Mouse (Mus musculus): ENCODE results near the gene Gm17657. TPM values are rescaled to one million over a fixed set of nuclear protein-coding genes. Genes with fewer than 3 reads are reported as not detected.

Gm17657 gene
- polyA plus RNA-seq, 1 experiment, result 2.4 TPM

DNA sequence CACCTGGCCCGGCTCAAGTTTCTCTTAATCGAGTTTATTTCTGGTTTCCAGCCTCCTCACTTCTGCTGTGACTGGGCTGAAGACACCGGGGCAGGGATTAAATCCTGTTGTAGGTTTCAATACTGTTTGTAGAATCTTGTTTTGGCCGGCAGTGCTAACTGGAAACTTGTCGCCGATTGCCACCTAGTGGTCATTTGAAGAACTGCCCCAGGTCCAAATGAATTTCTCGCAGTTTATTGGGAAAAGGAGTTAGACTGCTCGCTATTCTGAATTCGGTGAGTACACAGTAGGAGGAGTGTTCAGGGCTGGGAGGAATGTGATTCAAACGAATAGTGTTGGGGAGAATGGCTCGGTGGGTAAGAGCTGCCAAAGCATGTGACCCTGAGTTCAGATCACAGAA, 35.0 kb downstream of the Gm17657 start:
- H3K4me3 ChIP-seq (ENCODE audit: low read depth, low read length), result no peak overlapping the region
- H3K27ac ChIP-seq (ENCODE audit: insufficient read depth, low read length), result no peak overlapping the region
- no peaks in the 10 kb centered on the region for H3K36me3 ChIP-seq (ENCODE audit: control insufficient read depth, insufficient read depth, low read length, poor library complexity, severe bottlenecking)
- no peak overlapping the region for H3K9ac ChIP-seq (ENCODE audit: low read depth, poor library complexity, severe bottlenecking)
- no peaks in the 10 kb centered on the region for H3K27me3 ChIP-seq (ENCODE audit: control insufficient read depth, insufficient read depth, low read length, poor library complexity, severe bottlenecking)
- H3K9me3 ChIP-seq (replicated peaks; ENCODE audit: control insufficient read depth, insufficient read depth, low read length, poor library complexity, severe bottlenecking), result no peaks in the 10 kb centered on the region
- H3K4me1 ChIP-seq (ENCODE audit: control insufficient read depth, insufficient read depth, low read length), result peaks cover 8% of the 10 kb centered on the region
- TF ChIP-seq CTCF (IDR thresholded peaks at IDR 0.05; ENCODE audit: low read depth, low read length) (peak; percentile 65), EP300 (IDR thresholded peaks at IDR 0.05; ENCODE audit: insufficient read depth, low read depth, low read length) (no peak), POLR2A (IDR thresholded peaks at IDR 0.05; ENCODE audit: insufficient read depth, low read length) (no peak)

DNA sequence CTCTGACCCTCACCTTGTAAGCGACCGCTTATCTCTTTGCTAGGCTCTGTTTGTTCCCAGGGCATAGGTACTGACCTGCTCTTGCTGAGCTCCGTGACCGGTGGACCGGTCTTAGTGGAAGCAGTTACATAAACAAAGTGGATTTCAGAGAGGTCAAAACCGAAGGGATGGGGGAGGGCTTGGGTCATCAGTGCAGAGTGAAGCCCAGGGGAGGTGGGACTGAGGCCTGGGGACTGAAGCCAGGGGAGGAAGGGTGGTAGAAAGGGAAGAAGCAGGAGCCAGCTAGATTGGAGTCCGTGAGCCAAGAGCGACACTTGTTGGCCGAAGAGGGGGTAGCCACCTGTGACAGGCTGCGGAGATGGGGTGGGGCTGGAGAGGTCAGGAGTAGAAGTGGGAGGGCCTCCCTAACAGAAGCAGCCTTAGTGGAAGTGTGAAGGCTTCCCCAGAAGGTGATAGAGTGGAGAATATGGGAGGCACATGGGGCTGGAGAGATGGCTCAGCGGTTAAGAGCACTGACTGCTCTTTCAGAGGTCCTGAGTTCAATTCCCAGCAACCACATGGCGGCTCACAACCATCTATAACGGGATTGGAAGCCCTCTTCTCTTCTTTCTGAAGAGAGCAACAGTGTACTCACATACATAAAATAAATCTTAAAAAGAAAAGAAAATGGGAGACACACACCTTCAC, 36.3 kb downstream of the Gm17657 start:
- TF ChIP-seq EP300 (IDR thresholded peaks at IDR 0.05; ENCODE audit: insufficient read depth, low read depth, low read length) (peak; percentile 59; the same call in 1 of the 2 replicates), CTCF (IDR thresholded peaks at IDR 0.05; ENCODE audit: low read depth, low read length) (peak; percentile 91), POLR2A (IDR thresholded peaks at IDR 0.05; ENCODE audit: insufficient read depth, low read length) (no peak)
- Histone ChIP-seq H3K9me3 (replicated peaks; ENCODE audit: control insufficient read depth, insufficient read depth, low read length, poor library complexity, severe bottlenecking) (no peaks in the 10 kb centered on the region), H3K27me3 (ENCODE audit: control insufficient read depth, insufficient read depth, low read length, poor library complexity, severe bottlenecking) (no peaks in the 10 kb centered on the region), H3K27ac (ENCODE audit: insufficient read depth, low read length) (no peak overlapping the region), H3K36me3 (ENCODE audit: control insufficient read depth, insufficient read depth, low read length, poor library complexity, severe bottlenecking) (no peaks in the 10 kb centered on the region), H3K9ac (ENCODE audit: low read depth, poor library complexity, severe bottlenecking) (no peak overlapping the region), H3K4me1 (ENCODE audit: control insufficient read depth, insufficient read depth, low read length) (peaks cover 8% of the 10 kb centered on the region), H3K4me3 (ENCODE audit: low read depth, low read length) (no peak overlapping the region)

DNA sequence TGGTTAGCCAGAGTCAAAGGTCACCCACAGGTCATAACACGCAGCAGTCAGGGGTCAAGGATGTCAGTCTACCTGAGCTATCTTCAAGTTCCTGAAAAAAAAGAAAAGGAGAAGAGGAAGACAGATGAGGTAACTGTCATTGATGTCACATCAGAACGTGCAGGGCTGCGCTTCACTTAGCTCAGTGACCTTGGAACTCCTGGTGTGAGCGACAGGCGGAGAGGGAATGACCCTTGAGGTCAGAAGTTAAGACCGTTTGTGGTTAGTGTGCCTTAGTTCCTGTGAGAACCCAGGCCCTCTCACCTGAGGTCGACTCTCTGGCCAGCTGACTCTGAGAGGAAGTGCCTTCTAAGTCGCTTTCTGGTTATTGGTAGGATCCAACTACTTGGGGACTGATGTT, 38.7 kb downstream of the Gm17657 start:
- no peaks in the 10 kb centered on the region for H3K36me3 ChIP-seq (ENCODE audit: control insufficient read depth, insufficient read depth, low read length, poor library complexity, severe bottlenecking)
- H3K27ac ChIP-seq (ENCODE audit: insufficient read depth, low read length), result no peak overlapping the region
- peaks cover 5% of the 10 kb centered on the region for H3K4me1 ChIP-seq (ENCODE audit: control insufficient read depth, insufficient read depth, low read length)
- no peak overlapping the region for H3K9ac ChIP-seq (ENCODE audit: low read depth, poor library complexity, severe bottlenecking)
- no peak for TF ChIP-seq POLR2A (IDR thresholded peaks at IDR 0.05; ENCODE audit: insufficient read depth, low read length)
- no peak for TF ChIP-seq CTCF (IDR thresholded peaks at IDR 0.05; ENCODE audit: low read depth, low read length)
- TF ChIP-seq EP300 (IDR thresholded peaks at IDR 0.05; ENCODE audit: insufficient read depth, low read depth, low read length), result no peak
- H3K9me3 ChIP-seq (replicated peaks; ENCODE audit: control insufficient read depth, insufficient read depth, low read length, poor library complexity, severe bottlenecking), result no peaks in the 10 kb centered on the region
- no peaks in the 10 kb centered on the region for H3K27me3 ChIP-seq (ENCODE audit: control insufficient read depth, insufficient read depth, low read length, poor library complexity, severe bottlenecking)
- no peak overlapping the region for H3K4me3 ChIP-seq (ENCODE audit: low read depth, low read length)

DNA sequence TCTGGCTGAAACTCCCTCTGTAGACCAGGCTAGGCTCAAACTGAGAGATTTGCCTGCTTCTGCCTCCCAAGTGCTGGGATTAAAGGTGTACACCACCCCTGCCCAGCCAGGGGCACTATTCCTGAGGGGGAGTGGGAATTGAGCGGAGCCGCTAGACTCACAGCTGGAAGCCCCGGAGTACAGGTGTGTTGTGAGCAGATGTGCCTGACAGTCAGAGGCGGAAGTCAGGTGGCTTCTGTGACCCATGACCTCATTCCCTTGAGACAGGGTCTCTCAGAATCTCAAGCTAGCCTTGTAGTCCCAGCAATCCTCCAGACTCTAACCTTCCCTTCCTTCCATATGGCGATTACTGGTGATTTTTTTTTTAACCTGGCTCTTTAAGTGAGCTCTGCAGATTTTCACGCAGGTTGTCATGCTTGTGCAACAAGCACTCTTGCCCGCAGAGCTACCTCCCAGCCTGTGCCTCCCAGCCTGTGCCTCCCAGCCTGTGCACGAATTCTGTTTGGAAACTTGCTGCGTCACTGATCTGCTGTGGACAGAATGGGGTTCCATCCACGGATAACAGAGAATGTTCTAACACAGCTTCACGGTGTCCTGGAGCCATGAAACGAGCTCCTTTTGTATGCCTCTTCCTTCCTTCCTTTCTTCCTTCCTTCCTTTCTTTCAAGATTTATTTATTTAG, 40.4 kb downstream of the Gm17657 start:
- H3K4me1 ChIP-seq (ENCODE audit: control insufficient read depth, insufficient read depth, low read length), result peaks cover 5% of the 10 kb centered on the region
- H3K27ac ChIP-seq (ENCODE audit: insufficient read depth, low read length), result no peak overlapping the region
- TF ChIP-seq EP300 (IDR thresholded peaks at IDR 0.05; ENCODE audit: insufficient read depth, low read depth, low read length) (0 out of 2 replicates have a peak, but pooled peaks have one; percentile 40), POLR2A (IDR thresholded peaks at IDR 0.05; ENCODE audit: insufficient read depth, low read length) (no peak)
- H3K27me3 ChIP-seq (ENCODE audit: control insufficient read depth, insufficient read depth, low read length, poor library complexity, severe bottlenecking), result no peaks in the 10 kb centered on the region
- H3K9ac ChIP-seq (ENCODE audit: low read depth, poor library complexity, severe bottlenecking), result no peak overlapping the region
- H3K4me3 ChIP-seq (ENCODE audit: low read depth, low read length), result no peak overlapping the region
- H3K9me3 ChIP-seq (replicated peaks; ENCODE audit: control insufficient read depth, insufficient read depth, low read length, poor library complexity, severe bottlenecking), result no peaks in the 10 kb centered on the region
- no peaks in the 10 kb centered on the region for H3K36me3 ChIP-seq (ENCODE audit: control insufficient read depth, insufficient read depth, low read length, poor library complexity, severe bottlenecking)

DNA sequence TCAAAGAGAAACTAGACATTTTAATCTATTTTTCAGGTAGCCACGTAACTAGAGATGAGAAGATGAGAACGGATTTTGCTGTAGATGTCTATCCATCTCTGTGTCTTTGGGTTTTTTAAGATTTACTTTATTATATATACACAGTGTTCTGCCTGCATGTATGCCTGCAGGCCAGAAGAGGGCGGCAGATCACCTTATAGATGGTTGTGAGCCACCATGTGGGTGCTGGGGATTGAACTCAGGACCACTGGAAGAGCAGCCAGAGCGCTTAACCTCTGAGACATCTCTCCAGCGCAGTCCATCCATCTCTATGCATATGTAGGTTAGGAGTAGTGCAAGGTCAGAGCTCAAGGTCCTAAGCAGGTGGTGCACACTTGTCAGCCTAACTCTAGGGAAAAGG, 45.7 kb downstream of the Gm17657 start:
- Histone ChIP-seq H3K36me3 (ENCODE audit: control insufficient read depth, insufficient read depth, low read length, poor library complexity, severe bottlenecking) (no peaks in the 10 kb centered on the region), H3K9ac (ENCODE audit: low read depth, poor library complexity, severe bottlenecking) (no peak overlapping the region), H3K27ac (ENCODE audit: insufficient read depth, low read length) (no peak overlapping the region), H3K27me3 (ENCODE audit: control insufficient read depth, insufficient read depth, low read length, poor library complexity, severe bottlenecking) (no peaks in the 10 kb centered on the region), H3K4me1 (ENCODE audit: control insufficient read depth, insufficient read depth, low read length) (peaks cover 2% of the 10 kb centered on the region), H3K4me3 (ENCODE audit: low read depth, low read length) (no peak overlapping the region), H3K9me3 (replicated peaks; ENCODE audit: control insufficient read depth, insufficient read depth, low read length, poor library complexity, severe bottlenecking) (no peaks in the 10 kb centered on the region)
- TF ChIP-seq CTCF (IDR thresholded peaks at IDR 0.05; ENCODE audit: low read depth, low read length) (peak; percentile 53), EP300 (IDR thresholded peaks at IDR 0.05; ENCODE audit: insufficient read depth, low read depth, low read length) (no peak), POLR2A (IDR thresholded peaks at IDR 0.05; ENCODE audit: insufficient read depth, low read length) (no peak)

All from ES-Bruce4 (cell line).